Mouse (Mus musculus): ENCODE results near the gene Gramd1b.

- no peak for TF ChIP-seq EP300 (IDR thresholded peaks at IDR 0.05)
- TF ChIP-seq CTCF (IDR thresholded peaks at IDR 0.05) = no peak
Measured at GRCm38 (mm10) chr9:40511970-40512369, 19.2 kb downstream of the Gramd1b start.
